Mouse (Mus musculus): Measurements from ENCODE around the gene Arl10.

DNA sequence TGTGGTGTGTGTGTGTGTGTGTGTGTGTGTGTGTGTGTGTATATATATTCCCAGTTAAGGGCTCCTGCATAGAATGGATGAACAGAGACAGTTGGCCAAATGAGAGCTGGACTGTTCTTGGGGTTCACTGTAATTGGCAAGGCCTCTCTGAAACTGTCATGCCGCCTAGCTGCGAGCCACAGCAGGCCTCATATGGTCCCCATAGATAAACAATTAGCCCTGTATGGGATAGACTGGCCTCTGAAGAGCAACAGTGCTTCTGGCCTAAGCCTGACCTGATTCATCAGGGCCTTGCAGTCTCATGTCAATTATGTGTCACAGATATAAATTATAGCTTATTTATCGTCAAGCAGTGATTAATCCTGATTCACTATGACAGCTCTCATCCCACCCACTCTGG is 33.2 kb downstream of the Arl10 start:
- no peak for TF ChIP-seq EP300 (optimal IDR thresholded peaks at IDR 0.05)
- TF ChIP-seq CTCF (IDR thresholded peaks at IDR 0.05; ENCODE audit: low read depth), result no peak

Data from stomach, postnatal 0 days (tissue).